Mouse (Mus musculus): ENCODE data around the gene Col4a1.

Col4a1 gene

DNA sequence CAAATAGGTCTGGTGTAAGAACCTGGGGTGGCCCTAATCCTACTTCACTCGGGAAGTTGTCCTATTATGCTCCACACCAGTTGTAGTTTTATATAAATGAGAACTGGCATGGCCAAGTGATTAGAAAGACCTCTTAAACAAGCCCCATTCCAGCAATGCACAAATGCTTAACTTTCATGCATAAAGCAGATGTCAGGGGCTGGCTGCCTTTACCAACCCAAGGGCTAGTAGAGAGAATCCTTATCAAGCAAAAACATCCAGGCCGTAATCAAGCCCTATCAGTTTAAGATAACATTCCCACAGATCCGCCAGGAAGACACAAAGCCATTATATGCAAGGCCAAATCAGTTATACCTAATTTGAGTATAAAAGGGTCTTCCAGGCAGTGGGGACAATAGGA lies 46.7 kb downstream of the Col4a1 start:
- DNase-seq: no peak

DNA sequence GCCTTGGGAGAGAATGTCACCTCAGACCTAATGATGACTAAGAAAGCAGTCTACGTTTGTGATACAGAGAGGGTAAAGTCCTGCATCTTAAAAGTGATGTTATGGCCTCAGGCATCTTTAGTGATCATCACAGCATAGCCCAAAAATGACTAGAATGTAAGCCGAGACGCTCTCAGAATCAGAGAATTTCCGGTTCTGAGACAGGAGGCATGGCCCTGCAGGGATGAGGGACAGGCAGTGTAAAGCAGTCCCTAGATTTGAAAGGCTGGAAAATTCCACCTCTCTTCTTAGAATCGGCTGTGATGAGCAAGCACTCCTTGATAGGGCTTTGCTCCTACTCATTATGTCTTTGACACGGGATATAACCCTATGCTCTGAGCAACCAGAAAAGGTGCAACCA lies 48.8 kb downstream of the Col4a1 start:
- no peak for DNase-seq

DNA sequence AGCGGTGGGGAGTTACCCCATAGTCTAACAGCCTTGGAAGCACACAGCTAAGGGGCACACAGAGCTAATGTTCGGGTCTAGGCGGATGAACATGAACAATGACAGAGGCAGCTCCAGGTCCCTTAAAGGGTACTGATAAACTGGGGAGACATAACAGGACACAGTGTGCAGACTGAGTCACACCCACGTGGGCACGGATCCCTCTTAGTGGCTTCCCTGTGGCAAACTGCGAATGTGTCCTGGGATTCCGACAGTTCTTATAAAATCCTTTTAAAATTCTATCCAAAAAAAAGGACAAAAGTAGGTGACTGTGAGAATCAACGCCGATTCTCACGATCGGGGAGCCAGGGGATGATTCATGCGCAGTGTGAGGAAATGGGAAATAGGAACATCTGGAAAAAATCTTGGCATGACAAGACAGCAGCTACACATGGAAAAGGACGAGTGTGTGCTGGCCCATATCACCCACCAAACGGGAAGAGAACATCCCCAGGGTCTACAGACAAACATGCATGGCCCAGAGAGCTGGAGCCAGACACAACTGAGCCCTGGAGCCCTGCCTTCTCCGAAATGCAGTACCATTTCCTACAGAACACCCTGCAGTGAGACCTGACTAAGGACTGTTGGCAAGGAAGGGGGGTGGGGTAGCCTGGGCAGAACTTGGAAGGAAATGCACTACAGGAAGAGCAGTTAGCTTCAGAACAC lies 50.4 kb downstream of the Col4a1 start:
- DNase-seq: no peak

DNA sequence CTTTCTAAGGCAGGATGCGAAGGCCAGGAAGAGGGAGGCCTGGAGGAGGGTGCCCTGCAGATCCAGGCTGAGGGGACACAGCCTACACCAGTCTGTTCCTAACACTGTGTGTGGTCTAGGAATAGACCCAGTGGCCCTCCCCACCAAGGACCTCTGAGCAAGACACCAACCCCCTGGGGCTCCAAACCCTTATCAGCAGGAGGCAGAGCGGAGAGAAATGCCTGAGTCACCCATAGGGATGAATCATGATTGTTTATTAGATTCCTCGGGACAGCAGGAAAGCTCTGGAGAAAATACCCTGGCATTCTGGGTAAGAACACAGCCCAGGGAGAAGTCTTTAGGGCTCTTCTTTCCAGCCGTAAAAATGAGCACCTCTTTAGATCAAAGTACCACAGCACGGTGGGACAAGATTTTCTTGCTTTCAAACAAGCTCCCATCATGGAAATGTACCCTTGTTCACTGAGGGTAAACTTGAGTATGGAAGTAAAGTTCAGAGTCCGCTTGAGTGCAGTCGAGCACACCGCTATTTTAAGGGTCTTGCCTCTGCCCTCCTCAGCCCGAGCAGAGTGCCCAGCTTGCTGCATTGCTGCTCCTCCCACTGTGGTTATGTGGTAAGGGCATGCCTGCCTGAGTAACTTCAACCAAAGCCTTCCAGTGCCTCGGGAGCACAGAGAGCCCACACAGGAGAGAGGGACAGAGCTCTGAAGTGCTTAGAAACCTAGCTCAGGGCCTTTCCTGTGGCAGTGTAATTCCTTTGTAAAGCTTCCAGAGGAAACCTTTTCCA lies 52.6 kb downstream of the Col4a1 start:
- no peak for DNase-seq

DNA sequence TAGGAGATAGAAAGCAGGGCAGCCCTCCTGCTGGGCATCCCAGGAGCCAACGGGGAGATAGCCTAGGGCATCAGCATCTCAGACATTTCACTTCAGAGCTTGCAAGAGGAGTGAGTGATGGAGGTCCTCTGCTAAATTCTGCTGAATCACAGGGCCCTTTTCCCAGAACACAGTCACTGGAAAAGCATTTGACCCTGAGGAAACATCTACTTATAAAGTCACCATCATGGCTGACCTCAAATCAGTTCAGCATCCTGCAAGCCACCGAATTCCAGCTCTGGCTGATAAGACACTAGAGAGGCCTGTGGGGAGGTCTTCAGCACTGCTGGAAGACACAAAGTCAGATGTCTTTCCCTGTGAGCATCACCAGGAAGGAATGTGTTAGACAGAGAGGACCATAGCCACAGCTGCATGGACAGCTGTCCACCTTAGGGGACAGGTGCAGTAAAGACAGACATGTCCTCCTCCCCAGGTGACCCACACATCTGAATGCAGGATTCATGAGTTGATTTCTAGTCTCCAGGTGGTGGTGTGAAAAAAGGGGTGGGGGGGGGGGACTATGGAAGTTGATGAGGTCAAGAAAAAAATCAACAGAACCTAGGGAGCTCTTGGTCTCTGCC lies 54.0 kb downstream of the Col4a1 start:
- no peak for DNase-seq

DNA sequence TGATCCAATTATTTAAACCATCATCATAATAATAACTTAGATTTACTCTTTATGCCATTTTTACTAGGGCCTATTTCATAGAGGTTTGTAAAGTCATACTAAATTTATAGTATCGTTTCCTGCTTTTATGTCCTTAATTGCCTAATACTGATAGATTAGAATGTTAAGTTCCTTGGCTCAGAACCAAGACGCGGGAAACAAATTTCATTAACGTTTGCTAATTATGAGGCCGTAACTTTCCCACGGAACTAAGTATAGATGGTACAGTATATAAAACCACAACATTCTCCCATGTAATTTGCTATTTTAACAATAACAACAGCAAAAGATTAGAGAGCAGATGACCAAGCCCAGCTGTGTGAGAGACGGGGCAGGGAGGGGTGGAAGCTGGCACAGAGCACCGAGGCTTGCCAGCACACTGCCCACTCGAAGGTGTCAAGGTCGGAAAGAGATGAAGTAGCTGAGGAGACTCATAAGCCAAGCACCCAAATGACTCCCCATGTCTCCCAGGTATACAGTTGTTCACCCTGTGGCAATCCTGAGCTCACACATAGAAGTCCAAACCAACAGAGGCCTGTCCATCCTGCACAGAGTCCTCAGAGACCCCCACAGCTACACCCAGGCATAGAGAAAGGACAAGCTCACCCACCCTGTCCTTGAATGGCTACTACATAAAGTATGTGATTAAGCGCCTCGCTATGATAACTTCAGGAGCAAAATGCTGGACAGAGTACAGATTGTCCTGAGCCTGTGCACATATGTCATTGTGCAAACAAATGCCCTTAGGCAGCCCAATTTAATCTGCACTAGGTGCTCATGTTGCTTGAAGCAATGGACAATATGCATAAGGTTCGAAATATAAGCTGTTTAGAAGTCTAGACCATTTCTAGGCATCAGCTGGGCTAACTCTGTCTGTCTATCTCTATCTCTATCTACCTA lies 55.3 kb downstream of the Col4a1 start:
- DNase-seq: no peak

DNA sequence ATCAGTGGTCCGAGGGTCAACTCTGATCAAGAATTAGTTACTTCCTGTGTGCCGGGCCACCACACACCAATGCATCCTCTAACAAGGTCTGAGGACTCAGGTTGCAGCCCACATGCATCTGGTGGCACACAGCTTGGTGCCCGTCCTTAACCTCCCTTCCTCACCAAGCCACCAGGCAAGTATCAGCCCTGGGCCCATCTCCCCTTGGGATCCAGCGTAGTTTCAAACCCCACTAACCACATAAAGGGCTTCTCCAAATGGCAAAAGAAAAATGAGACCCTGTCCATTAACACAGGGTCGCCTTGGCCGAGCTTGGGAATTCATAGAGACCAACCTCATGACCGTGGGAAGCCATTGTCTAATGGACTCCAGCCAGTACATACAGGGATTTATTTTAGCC lies 56.2 kb downstream of the Col4a1 start:
- DNase-seq: no peak

DNA sequence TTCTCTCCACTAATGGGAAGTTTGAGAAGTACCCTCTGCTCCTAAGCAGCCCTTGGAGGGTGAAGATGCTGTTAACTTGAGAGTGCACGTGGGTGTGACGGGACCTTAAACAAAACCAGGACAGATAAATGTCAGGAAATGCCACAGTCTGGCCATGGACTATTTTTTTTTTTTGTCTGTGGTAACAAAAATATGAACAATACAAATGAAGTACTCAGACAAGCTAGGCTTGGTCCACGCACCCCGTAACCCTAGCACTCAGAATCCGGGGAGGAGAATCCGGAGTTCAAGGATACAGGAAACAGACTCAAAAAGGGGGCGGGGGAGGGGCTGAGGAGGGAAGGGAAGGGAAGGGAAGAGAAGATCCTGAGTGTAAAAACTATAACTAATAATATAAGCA lies 56.9 kb downstream of the Col4a1 start:
- DNase-seq: no peak

DNA sequence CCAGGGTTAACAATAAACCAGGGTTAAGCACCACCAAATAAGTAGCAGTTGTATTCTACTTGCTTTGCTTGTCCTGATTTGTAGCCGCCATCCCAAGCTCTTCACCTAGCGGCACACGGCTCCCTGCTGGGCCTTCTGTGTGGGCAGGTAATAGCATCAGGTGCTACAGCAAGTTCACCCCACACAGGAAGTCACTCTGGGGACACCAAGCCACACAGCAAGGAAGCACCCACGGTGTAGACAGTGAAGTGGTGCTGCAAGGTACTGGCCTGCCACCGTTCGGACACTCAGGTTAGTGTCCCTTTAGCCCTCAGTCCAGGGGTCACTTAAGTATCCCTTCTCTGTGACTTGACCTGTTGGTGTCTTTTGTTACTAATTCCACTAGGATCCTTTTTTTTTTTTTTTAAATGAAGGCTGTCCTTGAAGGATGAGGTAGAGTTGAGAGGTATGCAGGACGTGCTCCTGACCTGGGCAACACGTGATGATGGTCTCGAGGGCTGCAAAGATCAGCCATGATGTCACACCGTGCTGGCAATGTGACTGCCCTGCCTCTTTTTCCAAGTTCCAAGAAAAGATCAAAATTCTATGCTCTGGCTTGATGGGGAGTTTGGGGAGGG lies 57.6 kb downstream of the Col4a1 start:
- no peak for DNase-seq

DNA sequence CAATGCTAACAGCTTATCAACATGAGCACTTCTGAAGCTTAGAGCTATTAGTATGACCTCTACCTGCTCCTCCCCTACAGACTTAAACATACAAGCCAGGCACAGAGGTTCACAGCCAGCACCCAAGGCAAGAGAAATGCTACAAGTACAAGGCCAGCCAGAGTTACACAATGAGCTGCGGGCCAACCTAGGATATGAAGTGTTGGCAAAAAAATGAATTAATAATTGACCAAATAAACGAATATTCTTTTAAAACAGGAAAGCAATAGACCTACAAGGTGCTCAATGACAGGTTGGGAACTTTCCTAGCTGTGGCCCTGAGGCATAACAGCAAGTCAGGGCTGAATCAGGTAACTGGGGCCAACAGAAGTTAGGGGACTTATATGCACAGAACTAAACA lies 58.1 kb downstream of the Col4a1 start:
- no peak for DNase-seq

DNA sequence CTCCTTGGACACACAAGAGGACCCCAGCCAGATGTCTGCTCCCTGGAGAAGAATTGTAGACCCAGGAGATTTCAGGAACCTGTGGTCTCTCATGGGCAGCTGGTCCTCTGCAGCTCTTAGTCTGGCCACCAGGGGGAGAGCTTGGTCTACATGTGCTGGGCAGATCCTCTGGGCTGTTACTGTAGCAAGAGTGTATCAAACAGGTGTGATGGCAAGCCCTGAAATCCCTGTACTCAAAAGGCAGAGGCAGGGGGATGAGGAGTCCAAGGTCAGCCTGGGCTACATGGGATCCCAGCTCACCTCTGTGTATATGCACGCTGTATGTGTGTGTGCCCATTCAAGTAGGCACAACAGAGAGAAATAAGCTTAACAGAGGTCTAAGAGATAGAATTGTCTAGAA lies 59.1 kb downstream of the Col4a1 start:
- peak; percentile 84 for DNase-seq

DNA sequence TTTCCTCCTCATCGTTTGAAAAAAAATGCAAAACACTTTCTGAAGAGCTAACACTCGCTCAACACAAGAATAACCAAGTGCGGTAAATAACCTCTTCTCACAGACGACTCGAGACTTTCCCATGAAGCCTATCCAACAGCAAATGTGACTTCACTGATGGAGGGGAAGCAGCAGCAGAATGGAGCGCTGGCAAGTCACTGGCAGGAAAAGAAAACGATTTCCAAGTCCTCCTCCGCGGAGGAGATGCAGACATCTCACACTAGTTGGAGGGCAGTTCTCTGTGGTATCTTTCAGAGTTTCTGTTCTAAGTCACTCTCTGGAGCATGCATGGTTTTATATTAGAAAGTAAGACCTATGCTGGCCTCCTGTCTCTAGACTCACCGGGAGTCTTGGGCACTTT lies 59.6 kb downstream of the Col4a1 start:
- DNase-seq: no peak

DNA sequence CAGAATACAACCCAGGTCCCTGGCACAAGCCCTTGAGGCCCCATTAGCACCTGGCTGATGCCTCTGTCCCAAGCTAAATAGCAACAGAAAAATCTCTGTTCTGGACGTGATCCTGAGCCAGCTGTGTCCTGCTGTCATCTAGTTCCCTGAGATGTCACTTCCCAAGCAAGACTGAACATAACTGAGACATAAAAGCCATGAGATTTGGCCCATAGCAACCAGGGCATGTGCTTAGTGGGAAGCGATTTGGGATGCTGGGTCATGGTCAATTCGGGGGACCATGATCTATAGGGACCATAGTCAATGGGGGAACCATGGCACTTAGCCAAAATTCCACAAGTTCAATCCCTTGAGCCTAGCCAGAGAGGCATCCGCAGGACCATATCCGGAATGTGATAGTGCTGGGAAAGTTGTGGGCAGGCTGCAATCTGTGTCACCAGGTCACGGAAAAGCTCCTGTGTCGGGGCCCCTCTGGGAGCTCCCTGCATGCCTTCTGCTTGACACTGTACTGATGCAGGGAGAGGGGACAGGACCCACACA lies 60.3 kb downstream of the Col4a1 start:
- DNase-seq: no peak

DNA sequence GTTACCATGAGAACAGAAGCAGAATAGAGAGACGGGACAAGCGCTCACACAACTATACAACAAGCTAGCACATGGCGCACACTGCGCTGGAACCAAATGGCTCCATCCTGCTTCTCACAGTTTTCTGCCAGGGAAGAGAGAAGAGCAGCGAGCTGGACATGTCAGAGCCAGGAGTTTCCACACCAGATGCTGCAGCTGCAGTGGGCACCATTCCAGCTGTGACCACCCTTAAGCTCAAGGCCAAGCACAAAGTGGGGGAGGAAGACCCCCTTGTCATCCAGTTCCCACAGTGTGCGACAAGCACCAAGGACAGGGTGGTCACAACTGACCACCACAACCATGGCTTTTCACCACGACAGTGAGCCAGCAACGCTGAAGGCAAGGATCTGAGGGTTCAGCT lies 62.5 kb downstream of the Col4a1 start:
- no peak for DNase-seq

DNA sequence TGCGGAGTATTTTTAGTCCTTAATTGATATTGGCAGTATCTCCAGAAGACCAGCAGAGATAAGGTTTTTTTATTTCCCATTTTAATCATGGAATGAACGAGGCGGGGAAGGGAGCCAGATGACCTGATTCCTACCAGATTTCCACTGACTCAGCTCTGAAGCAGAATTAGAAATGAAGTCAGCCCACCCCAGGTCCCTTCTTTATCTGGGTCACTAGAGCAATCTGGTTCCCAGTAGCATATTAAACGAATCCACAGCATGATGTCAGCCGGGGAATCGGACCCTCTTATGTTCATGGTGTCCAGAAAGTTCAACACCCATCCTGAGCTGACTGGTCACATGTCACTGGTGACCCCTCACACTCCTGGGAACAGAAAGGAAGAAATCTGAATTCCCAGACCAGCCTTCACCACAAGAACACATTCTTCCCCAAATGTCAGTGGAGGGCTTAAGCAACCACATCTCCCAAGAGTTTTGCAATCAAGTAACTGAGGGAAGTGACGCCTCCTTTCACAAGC lies 63.0 kb downstream of the Col4a1 start:
- peak; percentile 30 for DNase-seq

DNA sequence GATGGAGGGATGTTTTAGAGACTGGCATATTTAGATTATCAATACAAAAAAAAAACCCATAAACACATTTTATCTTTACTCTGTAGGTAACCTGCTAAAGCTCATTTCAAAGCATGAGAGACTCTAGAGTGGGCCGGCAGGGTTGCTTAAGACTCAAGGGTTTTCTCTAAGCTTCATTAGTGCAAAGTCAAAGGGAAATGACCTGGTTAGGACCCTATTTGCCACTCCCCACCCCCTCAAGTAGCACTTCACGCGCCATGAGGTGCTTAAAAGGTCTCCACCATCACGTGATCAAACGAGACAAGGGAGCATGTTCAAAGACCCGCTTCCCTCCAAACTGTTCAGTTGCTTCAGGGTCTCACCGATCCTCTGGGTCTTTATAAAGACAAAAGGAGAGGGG lies 63.9 kb downstream of the Col4a1 start:
- DNase-seq: no peak

DNA sequence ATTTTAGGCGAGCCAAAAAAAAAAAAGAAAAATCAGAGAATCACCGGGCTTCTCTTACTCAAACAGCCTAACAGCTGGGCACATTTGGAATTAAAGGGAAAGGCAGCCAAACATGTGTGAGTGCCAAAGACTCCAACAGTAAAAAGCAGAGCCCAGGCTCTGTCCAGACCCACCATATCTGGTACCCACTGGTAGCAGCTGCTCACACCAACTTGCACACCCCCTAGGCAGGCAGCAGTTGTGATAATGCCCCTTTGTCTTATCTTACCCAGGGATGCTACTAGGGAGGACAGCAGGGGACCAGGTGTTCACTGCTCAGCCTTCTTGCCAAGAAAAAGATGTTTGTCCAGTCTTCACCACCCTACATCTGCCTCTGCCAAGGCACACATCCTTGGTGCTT lies 71.1 kb downstream of the Col4a1 start:
- DNase-seq: no peak

DNA sequence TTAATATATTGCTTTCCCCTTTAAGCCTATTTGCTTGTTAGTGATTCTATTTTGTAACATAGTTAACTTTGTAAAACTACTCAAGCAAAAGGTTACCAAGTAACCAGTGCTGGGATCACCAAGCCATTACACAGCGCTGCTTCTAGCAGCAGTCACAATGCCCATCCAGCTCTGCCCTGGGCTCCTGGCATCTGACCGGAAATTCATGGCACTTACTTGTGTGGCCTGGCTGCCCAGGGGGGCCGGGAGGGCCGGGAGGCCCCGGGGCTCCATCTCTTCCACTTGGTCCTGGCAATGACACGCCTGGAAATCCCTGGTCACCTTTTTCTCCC lies 77.8 kb downstream of the Col4a1 start:
- DNase-seq: no peak

DNA sequence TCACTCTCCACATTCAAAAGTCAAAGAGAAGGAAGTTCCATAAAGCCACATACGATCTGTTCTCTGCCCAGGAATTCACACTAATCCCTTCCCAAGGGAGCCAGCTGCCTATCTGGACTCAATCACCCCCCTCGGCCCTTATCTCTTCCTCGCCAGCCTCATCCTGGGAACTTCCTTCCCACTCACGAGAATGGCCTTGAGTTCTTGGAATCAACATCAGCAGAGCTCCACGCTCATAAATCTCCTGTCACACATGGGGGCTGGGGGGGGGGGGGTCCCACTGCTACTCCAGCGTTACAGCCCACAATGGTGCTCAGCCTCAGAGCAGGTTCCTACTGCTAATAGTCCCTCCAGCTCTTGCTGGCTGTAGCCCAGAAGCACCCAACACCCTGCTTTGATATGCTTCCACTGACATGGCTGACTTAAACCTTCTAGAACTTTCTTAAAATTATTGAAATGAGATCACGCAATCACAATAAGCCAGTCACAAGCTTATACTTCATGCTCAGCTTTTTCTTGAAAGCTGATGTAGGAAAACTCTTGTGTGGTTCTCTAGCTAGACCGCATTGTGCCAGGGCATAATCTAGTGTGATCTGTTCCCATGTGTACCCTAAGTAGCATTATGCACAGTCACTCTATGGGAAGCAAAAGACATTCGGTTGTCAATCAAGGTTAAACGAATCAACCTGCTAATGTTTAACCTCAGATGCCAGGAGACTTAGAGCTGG lies 78.3 kb downstream of the Col4a1 start:
- DNase-seq: no peak

DNA sequence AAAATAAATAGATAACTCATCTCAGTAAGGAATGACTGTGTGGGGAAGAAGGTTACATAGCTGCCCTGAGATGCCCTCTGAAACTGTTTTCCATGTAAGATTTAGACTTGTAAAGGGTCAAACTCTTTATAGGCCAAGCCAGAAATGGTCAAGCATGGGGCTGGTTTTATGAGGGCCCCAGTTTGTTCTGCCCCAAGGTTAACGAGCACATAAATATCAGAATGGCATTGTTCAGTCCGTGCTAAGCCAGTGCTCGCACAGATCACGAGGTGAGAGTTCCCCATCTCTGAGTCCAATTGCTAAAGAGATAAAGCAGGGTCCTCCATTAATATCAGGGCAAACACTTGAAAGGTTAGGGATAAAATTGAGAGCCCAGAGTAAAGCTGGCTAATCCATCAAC lies 79.6 kb downstream of the Col4a1 start:
- no peak for DNase-seq

DNA sequence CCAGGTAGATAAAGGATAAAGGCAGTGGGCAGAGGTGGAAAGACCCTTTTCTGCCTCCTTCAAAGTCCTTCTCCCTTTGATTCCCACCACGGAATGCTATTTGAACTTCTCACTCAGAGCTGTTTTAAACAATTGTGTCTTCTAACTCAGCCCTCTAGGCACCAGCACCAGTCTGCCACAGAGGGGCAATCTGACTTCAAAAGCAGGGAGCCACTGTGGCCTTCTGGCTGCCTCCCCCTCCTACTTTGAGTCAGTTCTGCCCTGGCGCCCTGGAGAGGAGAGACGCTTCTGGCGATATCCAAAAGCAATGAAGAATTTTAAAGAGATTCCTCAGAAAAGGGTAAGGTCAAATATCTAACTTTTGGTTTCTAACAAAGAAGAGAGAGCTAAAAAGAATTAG lies 82.3 kb downstream of the Col4a1 start:
- no peak for DNase-seq

DNA sequence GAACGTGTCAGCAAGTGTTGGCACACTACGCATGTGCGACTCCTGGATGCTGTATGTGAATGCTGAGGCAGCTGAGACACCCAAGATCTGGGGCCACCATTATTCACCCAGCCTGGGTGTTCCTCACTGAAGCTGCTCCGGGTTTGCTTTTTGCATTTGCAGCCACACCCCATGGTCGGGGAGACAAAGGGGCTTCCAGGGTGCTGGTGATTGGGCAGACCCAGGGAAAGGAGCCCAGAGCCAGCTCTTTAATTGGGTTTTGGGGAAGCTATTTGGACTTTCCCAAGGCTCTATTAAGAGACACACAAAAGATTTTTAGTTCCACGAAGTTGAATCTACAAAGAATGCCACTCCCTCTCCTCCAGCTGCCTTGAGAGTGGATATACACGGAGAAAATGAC lies 85.2 kb downstream of the Col4a1 start:
- no peak for DNase-seq
